Mouse (Mus musculus) kidney, adult 2 months (tissue): ENCODE measurements at regions not wholly inside any gene's neighbourhood (a gene's known extent, or its start where the extent isn't known, plus 50 kb on each side); places are given as distances from the start of the nearest gene placed in this dataset.

ENCODE experiments used
- CTCF ChIP-seq: fragments of 200-500 bp; conservative IDR thresholded peaks from 2 replicates; pipeline ENCODE4 v1.5.1; 2011; ENCODE audit warnings: low read depth, mild to moderate bottlenecking, control low read depth, low read length, moderate library complexity, mixed read lengths; ENCODE audit not compliant: insufficient read depth, insufficient read length
- POLR2A ChIP-seq: fragments of 200-500 bp; IDR thresholded peaks from one replicate; pipeline ENCODE4 v1.6.1; 2011; ENCODE audit warnings: low read depth, low read length, control low read depth

DNA sequence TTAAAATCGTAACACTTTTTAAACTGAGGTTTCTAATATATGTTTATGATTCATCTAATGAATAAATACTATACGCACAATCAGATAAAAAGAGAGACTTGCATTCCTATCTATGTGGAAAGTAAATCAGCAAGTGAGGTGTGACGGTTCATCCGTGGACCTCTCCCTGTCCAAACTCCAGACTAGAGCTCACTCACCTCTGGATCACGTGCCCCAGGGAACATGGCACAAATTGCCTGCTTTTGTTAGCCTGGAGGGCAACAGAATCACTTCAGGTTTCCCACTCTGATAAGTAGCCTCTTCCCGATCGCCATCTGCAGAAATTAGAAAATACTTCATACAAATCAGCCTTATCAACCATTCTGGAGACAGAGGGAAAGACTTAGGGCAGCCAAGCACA is 206.7 kb downstream of the Skap2 start:
- TF ChIP-seq CTCF (no peak), POLR2A (no peak)
